Mouse (Mus musculus): ENCODE data around the gene Smox. TPM values are rescaled to one million over a fixed set of nuclear protein-coding genes. Genes with fewer than 3 reads are reported as not detected.

The Smox gene
- polyA plus RNA-seq, 1 experiment from 2014 or later, result 35.6 TPM

GRCm38 (mm10) chr2:131484182-131484581 is 7.1 kb upstream of the Smox start:
- no peak for DNase-seq (ENCODE audit: low spot score)

- DNase-seq (ENCODE audit: low spot score), result no peak
These were observed 6.2 kb upstream of the Smox start for GRCm38 (mm10) chr2:131485126-131485525.

- DNase-seq (ENCODE audit: low spot score), result no peak
These were observed 5.2 kb upstream of the Smox start for GRCm38 (mm10) chr2:131486046-131486445.

GRCm38 (mm10) chr2:131487337-131487736 is 4.0 kb upstream of the Smox start:
- DNase-seq (ENCODE audit: low spot score), result no peak

GRCm38 (mm10) chr2:131488261-131488660 is 3.0 kb upstream of the Smox start:
- DNase-seq (ENCODE audit: low spot score), result no peak

GRCm38 (mm10) chr2:131488870-131489269 is 2.4 kb upstream of the Smox start:
- peak; percentile 31 for DNase-seq (ENCODE audit: low spot score)

- DNase-seq (ENCODE audit: low spot score), result no peak
These were observed 1.7 kb upstream of the Smox start for GRCm38 (mm10) chr2:131489591-131489990.

- peak; percentile 94 for DNase-seq (ENCODE audit: low spot score)
These were observed 655 bp downstream of the Smox start for GRCm38 (mm10) chr2:131491707-131492595.

GRCm38 (mm10) chr2:131492596-131493139 is 1.4 kb downstream of the Smox start:
- no peak for DNase-seq (ENCODE audit: low spot score)

GRCm38 (mm10) chr2:131493446-131493845 is 2.1 kb downstream of the Smox start:
- no peak for DNase-seq (ENCODE audit: low spot score)

- DNase-seq (ENCODE audit: low spot score), result no peak
These were observed 4.0 kb downstream of the Smox start for GRCm38 (mm10) chr2:131495256-131495655.

- DNase-seq (ENCODE audit: low spot score), result no peak
These were observed 5.0 kb downstream of the Smox start for GRCm38 (mm10) chr2:131496125-131496820.

GRCm38 (mm10) chr2:131497224-131497856 is 6.0 kb downstream of the Smox start:
- DNase-seq (ENCODE audit: low spot score), result no peak

- no peak for DNase-seq (ENCODE audit: low spot score)
These were observed 6.9 kb downstream of the Smox start for GRCm38 (mm10) chr2:131498219-131498618.

- DNase-seq (ENCODE audit: low spot score), result no peak
These were observed 8.1 kb downstream of the Smox start for GRCm38 (mm10) chr2:131499290-131499845.

- no peak for DNase-seq (ENCODE audit: low spot score)
These were observed 10.6 kb downstream of the Smox start for GRCm38 (mm10) chr2:131501886-131502285.

GRCm38 (mm10) chr2:131502561-131502960 is 11.3 kb downstream of the Smox start:
- DNase-seq (ENCODE audit: low spot score), result no peak

- DNase-seq (ENCODE audit: low spot score), result no peak
These were observed 14.1 kb downstream of the Smox start for GRCm38 (mm10) chr2:131505431-131505830.

- no peak for DNase-seq (ENCODE audit: low spot score)
These were observed 15.1 kb downstream of the Smox start for GRCm38 (mm10) chr2:131506358-131506757.

GRCm38 (mm10) chr2:131508501-131508900 is 17.2 kb downstream of the Smox start:
- peak; percentile 50 for DNase-seq (ENCODE audit: low spot score)

GRCm38 (mm10) chr2:131509671-131510313 is 18.5 kb downstream of the Smox start:
- peak; percentile 81 for DNase-seq (ENCODE audit: low spot score)

Data from thymus, postnatal 0 days (tissue).